Mouse (Mus musculus) hematopoietic stem cell, adult 5-6 weeks (primary cell): ENCODE measurements around the gene Fcgr2b. TPM values are rescaled to one million over a fixed set of nuclear protein-coding genes. Genes with fewer than 3 reads are reported as not detected.
"Not testable (repeated sequence)": the region's sequence is repeated elsewhere in the genome, so short reads cannot be mapped to it uniquely, and the experiment has no call there.

ENCODE experiments used
- ATAC-seq, 2 experiments: fragments of 125-278 bp in 1 of 2; replicated peaks in 1 of 2; 2 replicates each; pipeline ENCODE4 v1.8.0; 2016 to 2017; ENCODE audit warnings: inconsistent platforms in 2 of 2, mild to moderate bottlenecking in 2 of 2, moderate number of reproducible peaks in 2 of 2, low read depth in 1 of 2, moderate TSS enrichment in 1 of 2; ENCODE audit not compliant: low FRiP score in 2 of 2, poor library complexity in 2 of 2, severe bottlenecking in 2 of 2, insufficient read depth in 1 of 2, low TSS enrichment in 1 of 2
- total RNA-seq: library from RNA; stranded (forward); fragments of 172-1452, 232-1000 nt; gene quantifications from 2 replicates; pipeline ENCODE4 v1.2.3, GENCODE M21; 2017

Gene Fcgr2b
- total RNA-seq, 1 experiment from 2014 or later: 18.5 TPM

DNA sequence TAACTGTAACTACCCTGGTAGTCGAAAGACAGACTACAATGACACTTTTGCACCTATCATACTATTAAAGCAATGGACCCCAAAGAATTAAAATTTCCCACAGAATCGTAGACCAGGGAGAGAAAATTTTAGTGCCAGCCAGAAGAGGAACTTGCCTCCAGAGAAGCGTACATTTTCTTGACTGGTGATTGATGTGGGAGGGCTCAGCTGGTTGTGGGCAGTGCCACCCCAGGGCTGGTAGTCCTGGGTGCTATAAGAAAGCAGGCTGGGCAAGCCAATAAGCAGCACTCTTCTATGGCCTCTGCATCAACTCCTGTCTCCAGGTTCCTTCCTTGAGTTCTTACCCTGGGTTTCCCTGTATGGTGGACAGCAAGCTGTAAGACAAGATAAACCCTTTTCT is 8.7 kb upstream of the Fcgr2b start:
- ATAC-seq: 0 out of 4 replicates have a peak, but pooled peaks have one; percentile 17 to 42

DNA sequence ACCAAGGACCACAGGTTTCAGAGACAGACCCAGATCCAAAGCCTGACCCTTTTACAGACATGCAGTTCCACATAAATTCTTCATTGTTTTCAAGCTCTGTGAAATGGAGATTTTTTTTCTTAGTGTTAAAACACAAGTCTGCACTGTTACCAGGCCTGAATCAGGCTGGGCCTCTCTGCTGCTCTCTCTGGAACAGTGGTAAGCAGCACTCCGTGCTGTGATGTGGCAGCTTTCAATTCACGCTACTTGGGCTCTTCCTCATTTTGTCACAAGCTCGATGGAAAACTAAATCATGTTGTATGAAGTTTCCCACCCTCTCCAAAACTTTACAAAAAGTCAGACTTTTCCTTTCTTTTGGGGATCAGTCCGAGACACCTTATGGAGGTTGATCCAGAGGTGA is 6.7 kb upstream of the Fcgr2b start:
- no peak for ATAC-seq

DNA sequence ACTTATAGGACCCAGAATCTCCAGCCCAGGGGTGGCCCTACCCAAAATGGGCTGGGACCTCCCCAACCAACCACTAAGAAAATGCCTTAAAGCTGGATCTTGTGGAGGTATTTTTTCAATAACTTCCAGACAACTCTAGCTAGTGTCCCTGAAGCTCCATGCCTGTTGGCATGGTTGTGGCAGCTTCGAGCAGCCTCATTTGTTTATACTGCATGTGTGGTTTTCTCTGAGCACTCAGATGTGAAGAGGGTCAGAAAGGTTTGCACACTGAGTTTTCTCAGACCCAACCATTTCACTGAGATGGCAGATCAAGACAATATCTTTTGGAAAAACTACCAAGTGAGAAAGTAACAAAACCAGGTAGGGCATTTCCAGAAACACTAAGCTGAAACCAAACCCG is 6.0 kb upstream of the Fcgr2b start:
- ATAC-seq: no peak

DNA sequence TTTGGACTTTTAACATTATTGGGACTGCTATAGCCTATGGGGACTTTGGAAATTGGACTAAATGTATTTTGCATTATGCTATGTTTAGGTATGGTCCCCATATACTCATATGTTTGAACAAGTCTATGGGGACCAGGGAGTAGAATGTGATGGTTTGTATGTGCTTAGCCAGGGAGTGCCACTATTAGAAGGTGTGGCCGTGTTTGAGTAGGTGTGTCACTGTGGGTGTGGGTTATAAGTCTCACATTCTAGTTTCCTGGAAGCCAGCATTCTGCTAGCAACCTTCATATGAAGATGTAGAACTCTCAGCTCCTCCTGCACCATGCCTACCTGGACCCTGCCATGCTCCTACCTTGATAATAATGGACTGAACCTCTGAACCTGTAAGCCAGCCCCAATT is 5.3 kb upstream of the Fcgr2b start:
- not testable (repeated sequence) for ATAC-seq

DNA sequence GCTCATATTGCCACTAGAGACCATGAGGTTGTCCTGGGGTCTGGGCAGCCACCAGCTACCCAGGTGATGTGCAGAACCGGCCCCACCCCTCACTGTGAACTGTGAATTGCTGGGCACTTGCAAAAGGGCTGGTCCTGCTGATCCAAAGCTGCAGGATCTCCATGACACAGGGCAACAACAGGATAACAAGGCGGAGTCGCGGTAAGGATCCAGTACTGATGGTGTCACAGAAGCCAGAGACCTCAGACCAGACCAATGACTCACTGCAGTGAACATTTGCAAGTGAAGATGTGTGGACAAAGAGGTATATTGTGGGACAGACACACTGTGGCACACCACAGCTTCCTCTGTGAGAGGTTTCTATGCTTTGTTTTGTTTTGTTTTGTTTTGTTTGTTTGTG is 2.3 kb upstream of the Fcgr2b start:
- ATAC-seq: no peak

DNA sequence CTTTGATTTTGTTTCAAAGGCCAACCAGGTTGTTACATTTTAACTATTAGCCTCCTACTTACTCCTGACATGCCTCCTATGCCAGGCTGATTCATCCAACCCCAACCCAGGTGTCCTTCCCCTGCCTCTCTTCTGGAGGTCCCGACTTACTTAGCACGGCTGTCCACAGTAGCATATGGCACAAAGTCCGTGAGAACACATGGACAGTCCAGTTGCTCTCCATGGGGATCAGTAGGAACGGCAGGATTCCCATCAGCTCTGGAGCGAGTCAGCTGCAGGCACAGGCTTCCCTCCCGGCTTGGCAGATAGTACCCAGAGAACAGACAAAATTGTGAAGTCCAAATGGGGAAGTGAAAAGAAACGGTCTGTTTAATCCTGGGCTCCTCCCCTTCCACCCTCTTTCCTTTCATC is 591 bp downstream of the Fcgr2b start:
- peak; percentile 79 to 89 for ATAC-seq

DNA sequence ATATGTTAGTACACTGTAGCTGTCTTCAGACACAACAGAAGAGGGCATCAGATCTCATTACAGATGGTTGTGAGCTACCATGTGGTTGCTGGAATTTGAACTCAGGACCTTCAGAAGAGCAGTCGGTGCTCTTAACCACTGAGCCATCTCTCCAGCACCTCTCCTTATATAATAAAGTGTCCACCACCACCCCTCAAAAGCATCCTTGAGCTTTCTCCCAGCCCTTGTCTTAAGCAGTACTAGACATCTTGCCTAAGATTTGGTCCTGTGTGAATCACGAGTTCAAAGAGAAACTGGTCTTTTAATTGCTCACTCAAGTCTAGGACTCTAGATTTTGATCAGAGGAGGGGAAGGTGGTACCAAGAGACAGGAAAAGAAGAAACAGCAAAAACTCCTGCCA is 997 bp downstream of the Fcgr2b start:
- not testable (repeated sequence) for ATAC-seq

DNA sequence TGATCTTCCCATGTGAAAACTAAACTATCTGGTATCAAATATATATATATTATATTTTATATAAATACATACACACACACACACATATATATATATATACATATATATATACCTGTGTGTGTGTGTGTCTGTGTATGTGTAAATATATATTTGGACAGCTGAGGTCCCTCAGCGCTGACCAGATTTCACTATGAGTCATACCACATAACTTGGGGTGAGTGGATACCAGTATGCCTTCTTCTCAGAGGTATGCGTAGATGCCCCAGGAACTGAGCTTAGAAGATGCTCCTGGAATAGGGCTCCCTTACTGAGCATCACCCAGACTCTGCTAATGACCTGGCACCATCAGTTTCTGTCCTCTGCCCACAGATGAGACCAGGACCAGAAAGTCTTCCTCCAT is 1.6 kb downstream of the Fcgr2b start:
- ATAC-seq: no peak

DNA sequence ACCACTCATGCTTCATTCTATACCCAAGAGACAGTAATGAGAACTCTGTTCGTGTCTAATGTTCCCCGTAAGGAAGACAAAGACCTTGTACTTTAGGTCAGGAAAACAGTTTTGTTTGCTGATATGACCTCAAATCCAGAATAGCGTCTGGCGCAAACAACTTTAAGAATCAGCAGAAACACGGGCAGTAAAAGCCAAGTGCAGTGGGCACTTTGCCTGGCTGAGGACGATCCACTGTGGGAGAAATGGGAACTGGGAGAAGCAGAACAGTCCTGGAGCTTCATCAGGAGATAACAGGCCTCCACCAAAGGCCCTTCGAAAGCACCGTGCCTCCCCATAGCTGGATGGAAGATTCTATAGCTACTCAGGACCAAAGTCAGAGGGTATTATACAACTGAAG is 2.2 kb downstream of the Fcgr2b start:
- no peak for ATAC-seq

DNA sequence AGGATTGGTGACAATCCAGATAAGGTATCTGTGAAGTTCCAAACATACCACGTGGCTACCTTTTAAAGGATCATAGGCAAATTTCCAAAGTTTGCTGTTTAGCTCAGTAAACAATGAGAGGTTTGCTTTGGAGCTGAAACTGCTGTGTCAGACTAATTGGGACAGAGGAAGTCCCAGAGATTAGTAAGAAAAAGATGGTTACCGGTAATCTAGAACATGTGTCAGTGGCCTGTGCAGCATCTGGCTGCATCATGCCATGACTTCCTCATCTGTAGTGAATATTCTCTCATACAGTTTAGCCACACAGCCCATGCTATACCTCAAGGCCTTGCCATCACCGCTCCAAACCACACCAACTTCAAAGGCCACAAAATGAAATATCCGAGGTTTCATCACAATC is 3.4 kb downstream of the Fcgr2b start:
- ATAC-seq: peak; percentile 22 to 81; a peak in 2 of 4 replicates

DNA sequence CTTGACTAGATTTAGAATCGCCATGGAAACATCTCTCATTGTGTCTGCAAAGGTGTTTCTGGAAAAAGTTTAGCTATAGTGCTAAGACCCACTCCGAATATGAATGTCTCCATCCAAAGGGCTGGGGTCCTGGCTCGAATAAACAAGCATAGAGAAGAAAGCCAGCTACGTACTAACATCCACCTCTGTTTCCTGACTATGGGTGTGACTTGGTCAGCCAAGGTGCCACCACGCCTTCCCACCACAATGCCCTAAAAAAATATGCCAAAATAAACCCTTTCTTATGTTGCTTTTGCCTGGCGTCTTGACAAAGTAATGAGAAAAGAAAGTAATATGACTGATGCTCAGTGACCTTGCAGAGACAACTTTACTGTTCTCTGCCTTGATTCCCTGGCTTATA is 3.9 kb downstream of the Fcgr2b start:
- no peak for ATAC-seq

DNA sequence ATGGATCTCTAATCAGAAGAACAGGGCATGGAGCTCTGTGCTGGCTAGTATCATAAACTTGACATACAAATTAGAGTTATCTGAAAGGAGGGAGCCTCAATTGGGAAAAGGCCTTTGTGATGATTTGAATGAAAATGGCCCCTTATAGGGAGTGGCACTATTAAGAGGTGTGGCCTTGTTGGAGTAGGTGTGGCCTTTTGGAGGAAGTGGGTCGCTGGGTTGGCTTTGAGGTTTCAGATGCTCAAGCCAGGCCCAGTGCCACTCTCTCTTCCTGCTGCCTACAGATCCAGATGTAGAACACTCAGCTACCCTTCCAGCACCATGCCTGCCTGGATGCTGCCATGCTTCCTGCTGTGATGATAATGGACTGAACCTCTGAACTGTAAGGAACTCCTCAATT is 7.8 kb downstream of the Fcgr2b start:
- ATAC-seq: no peak

DNA sequence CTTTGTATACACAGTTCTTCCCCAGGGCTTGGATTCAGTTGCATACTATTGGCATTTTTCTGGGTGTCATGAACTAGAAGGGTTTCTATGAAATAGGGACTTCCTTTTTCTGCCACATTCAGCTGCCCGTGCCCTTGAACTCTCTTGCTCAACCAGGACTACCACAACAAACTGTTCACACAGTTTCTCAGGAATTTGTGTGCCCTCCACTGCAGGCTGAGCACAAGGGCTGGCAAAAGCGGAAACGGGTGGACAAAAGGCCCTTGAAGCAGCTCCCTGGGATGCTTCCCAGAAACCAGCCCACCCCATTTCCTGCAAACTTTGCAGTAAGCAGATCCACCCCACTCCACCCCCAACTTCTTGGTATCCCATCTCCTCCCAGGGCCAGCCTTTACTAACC is 8.8 kb downstream of the Fcgr2b start:
- ATAC-seq: peak in 1 of 2 experiments; percentile 58; a peak in 1 of 4 replicates

DNA sequence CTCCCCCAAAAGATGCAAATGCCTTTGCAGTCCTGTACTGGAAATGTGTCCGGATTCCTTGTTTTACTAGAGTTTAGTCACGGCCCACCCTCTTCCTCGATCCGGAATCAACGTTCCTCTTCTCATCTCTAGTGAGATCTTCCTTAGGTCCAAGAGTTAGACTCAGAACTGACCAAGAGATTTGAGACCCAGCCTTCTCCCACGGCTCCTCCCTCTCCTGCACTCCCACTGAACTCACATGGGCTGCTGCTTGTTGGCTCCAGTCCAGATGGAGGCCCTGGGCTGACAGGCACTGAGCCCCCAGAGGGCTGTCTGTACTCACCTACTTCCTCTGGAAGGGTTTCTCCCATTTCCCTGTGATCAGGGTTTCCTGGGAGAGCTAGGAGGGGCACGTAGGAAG is 13.3 kb downstream of the Fcgr2b start:
- no peak for ATAC-seq

DNA sequence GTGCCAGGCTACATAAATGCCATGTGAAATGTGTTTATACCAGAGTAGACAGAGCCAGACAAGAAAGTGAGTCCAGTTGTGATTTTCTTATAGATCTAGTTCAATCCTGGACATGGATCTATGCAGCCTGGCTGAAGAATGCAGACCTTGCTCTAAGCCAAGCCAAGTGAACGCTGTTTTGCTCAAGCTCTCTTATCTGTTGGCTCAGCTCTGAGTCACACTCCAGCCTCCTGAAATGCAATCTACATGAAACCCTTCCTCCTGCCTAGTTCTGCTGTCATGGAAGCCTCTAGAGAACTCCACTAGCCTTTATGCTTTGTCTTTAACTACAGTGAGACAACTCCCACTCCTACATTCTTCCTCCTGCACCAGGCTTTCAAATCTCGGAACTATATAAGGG is 14.0 kb downstream of the Fcgr2b start:
- ATAC-seq: no peak

DNA sequence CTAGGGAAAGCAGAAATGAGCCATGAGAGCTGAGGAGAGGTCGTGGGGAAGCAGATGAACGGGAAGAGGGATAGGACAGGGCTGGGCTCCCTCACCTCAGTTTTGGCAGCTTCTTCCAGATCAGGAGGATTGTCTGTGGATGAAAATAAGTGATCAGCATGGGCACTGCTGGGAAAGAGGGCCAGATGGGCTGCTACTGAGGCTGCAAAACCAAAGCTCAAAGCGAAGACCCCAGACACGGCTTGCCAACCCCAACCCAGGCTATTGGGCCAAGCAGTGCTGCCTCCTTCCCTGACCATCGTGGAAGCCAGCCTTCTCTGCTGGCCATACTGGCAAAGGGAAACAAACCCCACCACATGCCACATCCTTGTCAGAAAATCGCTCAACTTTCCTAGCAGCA is 15.2 kb downstream of the Fcgr2b start:
- no peak for ATAC-seq

DNA sequence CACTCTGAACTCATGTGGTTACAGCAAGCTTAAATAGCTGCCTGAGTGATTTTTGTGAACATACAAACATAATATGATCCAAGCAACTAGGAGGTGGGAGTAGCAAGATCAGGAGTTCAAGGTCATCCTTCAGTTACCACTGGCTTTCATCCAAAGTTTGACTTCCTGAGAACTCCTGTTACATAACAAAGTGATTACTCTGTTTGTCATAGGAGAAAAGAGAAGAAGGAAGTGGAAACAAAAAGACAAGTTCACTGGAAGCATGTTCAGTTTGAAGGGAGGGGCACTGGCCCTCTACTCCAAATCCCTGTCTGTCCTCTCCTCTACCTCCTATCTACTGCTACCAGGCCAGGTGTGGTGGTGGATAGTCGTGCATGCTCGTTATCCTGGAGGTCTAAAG is 16.6 kb downstream of the Fcgr2b start:
- no peak for ATAC-seq

DNA sequence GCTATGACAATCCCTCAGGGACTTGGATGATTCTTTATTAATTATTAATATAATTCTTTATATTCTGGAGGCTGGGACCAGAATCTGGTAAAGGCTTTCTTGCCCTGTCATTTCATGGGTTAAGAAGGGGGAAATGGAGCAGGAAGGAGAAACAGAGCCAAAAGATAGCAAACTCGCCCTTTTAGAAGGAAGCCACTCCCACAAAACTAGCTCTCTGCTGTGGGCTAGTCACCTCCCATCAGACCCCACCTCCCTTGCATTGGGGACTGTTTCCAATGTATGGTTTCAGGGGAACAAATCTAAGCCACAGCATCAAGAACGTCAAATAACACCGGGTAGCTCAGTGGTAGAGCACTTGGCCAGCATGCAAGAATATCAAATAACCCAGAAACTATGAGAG is 18.1 kb downstream of the Fcgr2b start:
- ATAC-seq: no peak

DNA sequence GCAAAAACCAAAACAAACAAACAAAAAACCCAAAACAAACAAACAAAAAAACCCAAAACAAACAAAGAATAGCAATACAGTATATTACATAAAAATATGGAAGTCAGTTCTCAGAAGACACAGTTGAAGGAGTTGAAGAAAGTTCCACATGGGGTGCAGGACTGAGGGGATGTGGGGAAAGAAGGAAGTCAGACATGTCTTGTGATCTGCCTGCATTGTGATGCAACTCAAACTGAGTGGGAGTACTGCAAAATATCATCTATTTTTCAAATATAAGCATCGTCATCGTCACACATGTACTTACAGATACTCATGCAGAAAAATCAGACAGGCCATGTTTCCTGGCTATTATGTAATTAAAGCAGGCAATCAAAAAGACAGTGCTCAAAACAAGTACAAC is 23.2 kb downstream of the Fcgr2b start:
- ATAC-seq: peak; percentile 49 to 56; a peak in 2 of 4 replicates

DNA sequence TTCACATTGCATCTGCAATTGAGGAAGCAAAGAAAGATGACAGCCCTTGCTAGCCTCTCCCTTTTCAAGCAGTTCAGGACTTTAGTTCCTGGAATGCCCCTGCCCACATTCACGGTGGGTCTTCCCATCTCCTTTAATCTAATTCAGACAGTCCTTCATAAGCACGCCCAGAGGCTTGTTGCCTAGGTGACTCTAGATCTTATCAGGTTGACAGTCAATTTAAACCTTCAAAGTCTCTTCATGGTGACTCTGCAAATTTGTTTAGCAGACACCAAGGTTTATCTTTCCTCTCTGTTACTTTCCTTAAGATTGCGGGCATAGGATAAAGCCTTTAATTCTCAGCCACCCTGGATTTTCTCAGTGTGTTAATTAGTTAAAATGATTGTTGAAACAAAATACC is 25.6 kb downstream of the Fcgr2b start:
- no peak for ATAC-seq
